Mouse (Mus musculus) heart, embryonic 11.5 days (tissue): ENCODE measurements at regions not wholly inside any gene's neighbourhood (a gene's known extent, or its start where the extent isn't known, plus 50 kb on each side); places are given as distances from the start of the nearest gene placed in this dataset.

ENCODE experiments used
- ATAC-seq: fragments of 200-750 bp; cut with Nextera tagmentation; replicated peaks from 2 replicates; pipeline ENCODE4 v1.8.0; 2017; ENCODE audit warnings: moderate library complexity; ENCODE audit not compliant: insufficient number of reproducible peaks, low FRiP score, low TSS enrichment
- H3K27ac ChIP-seq: fragments of 300-500 bp; sonication (generic); 2 replicates; pipeline ENCODE4 v1.5.1; 2014; ENCODE audit warnings: mild to moderate bottlenecking, low read depth, low read length
- H3K27me3 ChIP-seq: fragments of 300-500 bp; sonication (generic); 2 replicates; pipeline ENCODE4 v1.6.1; 2014; ENCODE audit warnings: mild to moderate bottlenecking, low read length, mixed read lengths; ENCODE audit not compliant: control insufficient read depth, insufficient read depth
- H3K36me3 ChIP-seq: fragments of 300-500 bp; sonication (generic); 2 replicates; pipeline ENCODE4 v1.6.1; 2014; ENCODE audit warnings: mild to moderate bottlenecking, low read length, moderate library complexity, mixed read lengths; ENCODE audit not compliant: control insufficient read depth, insufficient read depth
- H3K4me1 ChIP-seq: fragments of 300-500 bp; sonication (generic); 2 replicates; pipeline ENCODE4 v1.6.1; 2014; ENCODE audit warnings: low read length; ENCODE audit not compliant: control insufficient read depth, insufficient read depth
- H3K4me2 ChIP-seq: fragments of 300-500 bp; sonication (generic); 2 replicates; pipeline ENCODE4 v1.6.1; 2014; ENCODE audit warnings: mild to moderate bottlenecking, moderate library complexity
- H3K4me3 ChIP-seq: fragments of 300-500 bp; sonication (generic); 2 replicates; pipeline ENCODE4 v1.5.1; 2014; ENCODE audit warnings: low read depth, low read length
- H3K9ac ChIP-seq: fragments of 300-500 bp; sonication (generic); 2 replicates; pipeline ENCODE4 v1.6.1; 2014; ENCODE audit warnings: mild to moderate bottlenecking, low read depth, low read length, moderate library complexity
- H3K9me3 ChIP-seq: fragments of 300-500 bp; sonication (generic); replicated peaks from 2 replicates; pipeline ENCODE4 v1.6.1; 2016; ENCODE audit warnings: low read length; ENCODE audit not compliant: control insufficient read depth
- WGBS: fragments of 180-500 bp; shearing (Covaris S2); extraction: QIAGEN DNeasy Blood & Tissue Kit; methylation state at CpG from one replicate; pipeline ENCODE4 v1.1.7; 2014; ENCODE audit not compliant: insufficient replicate concordance; 5-methylcytosine and 5-hydroxymethylcytosine counted together

DNA sequence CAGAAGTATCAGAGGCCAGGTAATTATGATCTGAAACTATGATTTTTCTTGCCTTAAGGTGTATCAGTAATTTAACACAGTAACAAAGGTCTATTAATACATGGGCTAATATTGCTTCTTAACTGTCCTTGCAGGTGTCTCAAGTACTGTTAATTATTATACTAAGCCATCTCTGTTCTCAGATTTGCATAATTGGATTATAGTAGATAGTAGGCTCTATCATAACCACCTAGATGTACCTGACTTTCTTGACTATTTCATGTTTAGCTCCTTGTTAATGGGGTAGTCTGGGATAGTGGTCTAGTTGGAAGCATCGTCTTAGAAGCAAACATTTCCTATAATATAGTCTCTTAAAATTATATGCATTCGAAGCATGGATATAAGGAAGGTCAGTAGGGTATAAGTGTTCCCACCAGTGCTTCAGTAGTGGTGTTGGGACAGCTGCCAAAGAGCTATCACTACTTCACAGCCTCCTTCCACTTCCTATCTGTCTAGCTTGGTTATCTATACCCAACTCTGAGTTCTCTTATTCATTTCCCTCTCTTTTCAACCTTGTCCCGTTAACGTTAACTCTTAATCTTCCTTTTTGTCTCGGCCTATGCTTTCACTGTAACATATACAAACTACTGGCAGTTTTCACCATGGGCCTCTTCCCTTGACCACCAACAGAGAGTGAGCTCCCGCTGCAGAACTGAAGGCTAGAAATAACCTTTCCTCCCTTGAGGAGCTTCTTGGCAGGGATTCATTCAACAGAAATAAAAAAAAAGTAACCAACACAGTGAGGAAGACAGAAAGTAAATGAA is 630.9 kb upstream of the Lcorl start:
- no peak overlapping the region for H3K27ac ChIP-seq

GRCm38 (mm10) chr5:46486740-46487326 is 629.4 kb upstream of the Lcorl start:
- Histone ChIP-seq H3K4me1 (no peaks in the 10 kb centered on the region), H3K4me3 (no peak overlapping the region), H3K9ac (no peak overlapping the region), H3K9me3 (no peaks in the 10 kb centered on the region), H3K4me2 (no peak overlapping the region), H3K27ac (no peak overlapping the region), H3K27me3 (no peaks in the 10 kb centered on the region), H3K36me3 (no peaks in the 10 kb centered on the region)
- 77% methylated on average over 1 of the region's 1 CpGs for WGBS
- no peak for ATAC-seq

More for the DNA sequence above, 630.9 kb upstream of the Lcorl start:
- Histone ChIP-seq H3K27me3 (no peaks in the 10 kb centered on the region), H3K9ac (no peak overlapping the region), H3K4me2 (no peak overlapping the region), H3K4me1 (no peaks in the 10 kb centered on the region), H3K9me3 (no peaks in the 10 kb centered on the region), H3K36me3 (no peaks in the 10 kb centered on the region), H3K4me3 (no peak overlapping the region)
- 50% methylated on average over 6 of the region's 6 CpGs for WGBS
- peak; percentile 71 for ATAC-seq

DNA sequence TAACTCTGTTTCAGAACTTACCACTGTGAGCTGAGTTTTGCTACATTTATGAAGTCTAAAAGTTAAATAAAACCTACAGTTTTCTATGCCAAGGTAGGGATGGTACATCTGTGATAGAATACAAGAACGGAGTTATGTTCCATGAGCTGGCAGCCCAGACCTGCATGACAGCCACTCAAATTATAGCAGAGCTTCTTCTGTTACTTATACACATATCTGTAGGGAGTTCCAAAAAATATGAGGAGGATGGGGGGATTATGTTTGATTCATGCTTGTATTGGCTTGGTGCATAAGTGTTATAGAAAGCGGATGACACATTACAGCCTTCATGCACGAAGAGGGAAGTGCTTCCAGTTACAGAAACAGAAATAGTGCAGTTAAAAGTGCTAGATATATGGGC is 598.9 kb upstream of the Lcorl start:
- 84% methylated on average over 3 of the region's 3 CpGs for WGBS
- no peak overlapping the region for H3K4me3 ChIP-seq
- H3K36me3 ChIP-seq, result no peaks in the 10 kb centered on the region
- no peaks in the 10 kb centered on the region for H3K9me3 ChIP-seq
- H3K27me3 ChIP-seq, result no peaks in the 10 kb centered on the region
- no peak overlapping the region for H3K9ac ChIP-seq
- ATAC-seq, result no peak
- H3K4me1 ChIP-seq, result no peaks in the 10 kb centered on the region
- H3K4me2 ChIP-seq, result no peak overlapping the region
- no peak overlapping the region for H3K27ac ChIP-seq

GRCm38 (mm10) chr5:46448274-46448673 is 590.9 kb upstream of the Lcorl start:
- ATAC-seq, result no peak
- Histone ChIP-seq H3K4me3 (no peak overlapping the region), H3K27me3 (no peaks in the 10 kb centered on the region), H3K36me3 (no peaks in the 10 kb centered on the region), H3K4me2 (no peak overlapping the region), H3K9me3 (no peaks in the 10 kb centered on the region), H3K9ac (no peak overlapping the region), H3K27ac (no peak overlapping the region), H3K4me1 (0 out of 2 replicates have a peak, but pooled peaks cover 3% of the 10 kb centered on the region)
- 66% methylated on average over 4 of the region's 4 CpGs for WGBS

GRCm38 (mm10) chr5:46445844-46446243 is 588.4 kb upstream of the Lcorl start:
- Histone ChIP-seq H3K27ac (no peak overlapping the region), H3K9me3 (no peaks in the 10 kb centered on the region), H3K4me2 (peak overlapping the region; percentile 27; the same call in 1 of the 2 replicates), H3K4me1 (0 out of 2 replicates have a peak, but pooled peaks cover 3% of the 10 kb centered on the region), H3K4me3 (no peak overlapping the region), H3K9ac (no peak overlapping the region), H3K27me3 (no peaks in the 10 kb centered on the region), H3K36me3 (no peaks in the 10 kb centered on the region)
- 0 out of 2 replicates have a peak, but pooled peaks have one; percentile 39 for ATAC-seq
- 5% methylated on average over 3 of the region's 3 CpGs for WGBS

- no peak overlapping the region for H3K4me3 ChIP-seq
- 40% methylated on average over 7 of the region's 7 CpGs for WGBS
- H3K36me3 ChIP-seq, result no peaks in the 10 kb centered on the region
- H3K27me3 ChIP-seq, result no peaks in the 10 kb centered on the region
- no peak for ATAC-seq
- H3K27ac ChIP-seq, result no peak overlapping the region
- H3K4me2 ChIP-seq, result no peak overlapping the region
- H3K9ac ChIP-seq, result no peak overlapping the region
- H3K9me3 ChIP-seq, result no peaks in the 10 kb centered on the region
- 0 out of 2 replicates have a peak, but pooled peaks cover 3% of the 10 kb centered on the region for H3K4me1 ChIP-seq
These were observed 587.7 kb upstream of the Lcorl start for GRCm38 (mm10) chr5:46445122-46445521.

GRCm38 (mm10) chr5:46443805-46444340 is 586.5 kb upstream of the Lcorl start:
- no peak overlapping the region for H3K27ac ChIP-seq
- ATAC-seq, result no peak
- 0 out of 2 replicates have a peak overlapping the region, but pooled peaks have one; percentile 24 for H3K4me2 ChIP-seq
- H3K9ac ChIP-seq, result no peak overlapping the region
- H3K4me1 ChIP-seq, result 0 out of 2 replicates have a peak, but pooled peaks cover 3% of the 10 kb centered on the region
- 14% methylated on average over 12 of the region's 12 CpGs for WGBS
- no peaks in the 10 kb centered on the region for H3K27me3 ChIP-seq
- no peaks in the 10 kb centered on the region for H3K36me3 ChIP-seq
- no peak overlapping the region for H3K4me3 ChIP-seq
- no peaks in the 10 kb centered on the region for H3K9me3 ChIP-seq

DNA sequence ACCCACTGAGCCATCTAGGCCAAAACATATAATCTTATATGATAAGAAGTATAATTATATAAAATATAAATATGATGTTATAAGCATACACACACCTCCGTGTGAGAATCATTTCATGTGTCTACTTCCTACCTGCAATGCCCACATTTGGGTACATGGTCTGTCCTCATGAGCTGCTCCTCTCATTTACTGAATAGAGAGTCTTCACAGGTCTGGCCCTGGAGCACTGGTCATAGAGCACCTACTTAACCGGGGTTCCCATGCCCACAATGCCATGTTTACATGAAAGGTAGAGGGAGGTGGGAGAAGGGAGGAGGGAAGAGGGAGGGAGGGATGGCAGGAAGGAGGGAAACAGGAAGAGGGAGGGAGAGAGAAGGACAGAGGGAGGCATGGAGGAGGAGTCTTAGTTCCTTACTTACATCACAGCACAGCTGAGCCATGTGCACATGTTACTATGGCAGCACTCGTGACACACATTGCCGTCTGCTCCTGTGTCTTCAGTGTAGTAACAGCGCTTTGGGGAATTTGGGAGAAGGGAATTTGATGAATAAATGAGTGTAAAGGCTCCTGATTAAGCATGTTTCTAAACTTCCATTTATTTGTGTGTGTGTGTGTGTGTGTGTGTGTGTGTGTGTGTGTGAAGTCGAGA is 585.3 kb upstream of the Lcorl start:
- no peak overlapping the region for H3K4me2 ChIP-seq
- ATAC-seq, result no peak
- 0 out of 2 replicates have a peak, but pooled peaks cover 3% of the 10 kb centered on the region for H3K4me1 ChIP-seq
- no peak overlapping the region for H3K9ac ChIP-seq
- WGBS, result 82% methylated on average over 6 of the region's 6 CpGs
- H3K9me3 ChIP-seq, result no peaks in the 10 kb centered on the region
- no peaks in the 10 kb centered on the region for H3K27me3 ChIP-seq
- no peak overlapping the region for H3K27ac ChIP-seq
- no peaks in the 10 kb centered on the region for H3K36me3 ChIP-seq
- H3K4me3 ChIP-seq, result no peak overlapping the region
